Comparison of ENCODE assay signal across 27 mouse cellular contexts in the genomic region with DNA sequence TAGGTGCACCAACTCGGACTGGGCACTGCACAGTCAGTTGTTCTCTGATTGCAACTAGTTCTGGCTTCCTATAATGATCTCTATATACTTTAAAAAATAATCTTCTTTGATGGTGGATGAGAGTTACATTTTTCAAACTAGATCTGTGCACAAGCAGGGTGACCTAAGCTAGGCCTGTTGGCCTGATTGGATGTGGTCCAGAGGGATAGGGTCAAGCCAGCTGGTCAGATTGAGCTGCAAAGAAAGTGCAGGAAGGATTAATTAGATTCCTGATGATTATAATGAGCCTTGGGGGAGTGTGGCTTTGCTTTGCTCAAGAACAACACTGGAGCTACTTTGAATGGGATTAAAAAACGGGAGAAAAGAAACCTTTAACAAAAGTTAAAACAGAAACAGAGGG.
DNase-seq lines count a peak whose midpoint lies in the region; ATAC-seq lines count a peak whose summit lies in the region.
"Had no signal": no experiment of that assay in that cellular context is flagged by ENCODE, and none has a peak within 500 bp of the region (broad histone marks: within the 10 kb centered on the region; RNA-seq: fewer than 3 reads in every experiment).

No protein-coding gene starts in this region.

- ATAC-seq in cerebellum, adult (ENCODE audit: insufficient number of reproducible peaks, low FRiP score, low TSS enrichment) = peak; percentile 94
- no peak for ATAC-seq in forebrain, embryonic 13.5 days
- ATAC-seq: forebrain, postnatal 0 days; liver, postnatal 0 days; lung, postnatal 0 days; Patski had no signal

- H3K27ac ChIP-seq in forebrain, embryonic 13.5 days = no peak overlapping the region
- H3K27ac ChIP-seq: forebrain, embryonic 10.5 days; heart, embryonic 15.5 days; hindbrain, embryonic 15.5 days; layer of hippocampus, adult 2 months; limb, embryonic 12.5 days; macrophage; stomach, embryonic 15.5 days had no signal

- H3K9me3 ChIP-seq in forebrain, embryonic 13.5 days (replicated peaks) = no peaks in the 10 kb centered on the region
- H3K9me3 ChIP-seq: heart, embryonic 15.5 days; hindbrain, embryonic 15.5 days; limb, embryonic 12.5 days; stomach, embryonic 15.5 days had no signal

- H3K27me3 ChIP-seq in forebrain, embryonic 13.5 days = no peaks in the 10 kb centered on the region
- H3K27me3 ChIP-seq: heart, embryonic 15.5 days; hindbrain, embryonic 15.5 days; limb, embryonic 12.5 days; Patski; stomach, embryonic 15.5 days had no signal

- no peak overlapping the region for H3K4me2 ChIP-seq in forebrain, embryonic 13.5 days
- H3K4me2 ChIP-seq: heart, embryonic 15.5 days; hindbrain, embryonic 15.5 days; limb, embryonic 12.5 days; liver, embryonic 11.5 days; stomach, embryonic 15.5 days had no signal

- H3K36me3 ChIP-seq in forebrain, embryonic 13.5 days (ENCODE audit: poor library complexity, severe bottlenecking) = no peaks in the 10 kb centered on the region
- H3K36me3 ChIP-seq: forebrain, embryonic 10.5 days; heart, embryonic 15.5 days; hindbrain, embryonic 15.5 days; limb, embryonic 12.5 days; stomach, embryonic 15.5 days had no signal

- no peak overlapping the region for H3K4me3 ChIP-seq in forebrain, embryonic 13.5 days
- H3K4me3 ChIP-seq: forebrain, embryonic 10.5 days; heart, embryonic 15.5 days; hindbrain, embryonic 15.5 days; layer of hippocampus, adult 2 months; limb, embryonic 12.5 days; stomach, embryonic 15.5 days had no signal

- WGBS in forebrain, embryonic 13.5 days = 32% methylated on average over 2 of the region's 2 CpGs

- no peak overlapping the region for H3K9ac ChIP-seq in forebrain, embryonic 13.5 days
- H3K9ac ChIP-seq: forebrain, postnatal 0 days; heart, embryonic 15.5 days; hindbrain, embryonic 15.5 days; limb, embryonic 12.5 days; liver, postnatal 0 days; stomach, embryonic 15.5 days had no signal

- H3K4me1 ChIP-seq in forebrain, embryonic 13.5 days = no peaks in the 10 kb centered on the region
- H3K4me1 ChIP-seq: forebrain, embryonic 10.5 days; heart, embryonic 15.5 days; hindbrain, embryonic 15.5 days; limb, embryonic 12.5 days; stomach, embryonic 15.5 days had no signal

- no peak for DNase-seq in cerebellum, postnatal 4 days (ENCODE audit: low spot score in 2 of 2)
- peak; percentile 22 for DNase-seq in Muller cell, postnatal 12 days (ENCODE audit: inconsistent ontology term)
- DNase-seq in cerebellum, adult 11-12 months = peak; percentile 71
- DNase-seq in cerebellum, postnatal 10 days = peak; percentile 59 to 60
- DNase-seq in gastrocnemius, postnatal 4 days (ENCODE audit: low spot score in 2 of 2) = no peak
- no peak for DNase-seq in urinary bladder, postnatal 4 days (ENCODE audit: low spot score in 2 of 2)
- DNase-seq: adrenal gland, postnatal 36 days; forebrain, postnatal 0 days; gastrocnemius, postnatal 36 days; heart, postnatal 4 days; kidney, adult 8-10 months; kidney, postnatal 25 days; liver, postnatal 0 days; right cerebral cortex, adult 18-20 months; thymus, postnatal 25 days had no signal

Comparison
In these comparisons a context has a peak if more than half of its experiments do, and no peak if none do; other contexts are left out.
1. DNase-seq: peak in Muller cell, postnatal 12 days (single experiment), cerebellum, adult 11-12 months (single experiment) and cerebellum, postnatal 10 days (2 of 2); none in cerebellum, postnatal 4 days (0 of 2), gastrocnemius, postnatal 4 days (0 of 2) and urinary bladder, postnatal 4 days (0 of 2).